Mouse (Mus musculus) lung, postnatal 10 days (tissue): ENCODE results near the gene Rars.
A peak's percentile ranks its signal among the peaks of the same experiment; 100 is the strongest.
"Not testable (repeated sequence)": the region's sequence is repeated elsewhere in the genome, so short reads cannot be mapped to it uniquely, and the experiment has no call there.

Experiments used
- DNase-seq: peaks from one replicate; pipeline ENCODE4 v3.0.0; 2021

The Rars gene

DNA sequence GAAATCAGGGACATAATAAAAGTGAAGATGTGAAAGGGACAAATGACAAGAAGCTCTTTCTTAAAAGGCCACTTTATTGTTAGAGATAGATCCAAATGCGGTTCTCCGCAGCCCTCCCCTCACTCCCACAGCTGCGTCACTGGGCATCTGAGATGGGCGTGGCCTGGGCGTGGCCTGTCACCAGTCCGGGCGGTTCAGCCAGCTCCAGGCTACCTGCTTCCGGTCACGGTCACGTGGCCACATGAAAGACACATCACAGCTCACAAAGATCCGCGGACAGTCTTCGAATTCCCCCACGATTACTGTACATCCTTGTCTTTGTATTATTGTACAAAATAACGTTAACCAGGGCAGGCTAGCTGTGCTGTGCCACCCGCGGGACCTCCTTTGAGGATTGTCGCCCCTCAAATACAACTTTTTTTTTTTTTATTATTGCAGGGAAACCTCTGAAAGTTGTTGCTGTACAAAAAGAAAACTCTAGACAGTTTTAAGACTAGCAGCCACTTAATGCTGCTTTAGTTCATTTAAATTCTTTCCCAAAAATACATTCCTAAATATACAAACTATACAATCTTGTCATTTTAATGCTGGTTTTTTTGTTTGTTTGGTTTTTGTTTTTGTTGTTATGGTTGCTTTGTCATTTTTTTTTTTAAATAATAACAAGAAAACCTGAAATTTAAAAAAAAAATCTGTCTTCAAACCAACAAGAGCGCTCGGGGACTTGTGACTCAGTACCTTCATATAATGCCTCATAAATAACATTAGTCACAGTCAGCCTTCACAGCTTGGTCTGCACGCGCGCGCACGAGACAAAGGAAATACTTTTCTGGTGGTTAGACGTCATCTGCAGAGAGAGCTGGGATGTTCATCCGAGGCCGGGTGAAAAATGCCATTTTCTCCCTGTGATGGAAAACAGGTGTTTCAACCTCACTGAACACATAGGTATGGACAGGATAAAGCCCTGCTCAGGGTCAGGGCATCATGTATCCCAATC is 4.3 kb upstream of the Rars start:
- DNase-seq, result peak; percentile 95

DNA sequence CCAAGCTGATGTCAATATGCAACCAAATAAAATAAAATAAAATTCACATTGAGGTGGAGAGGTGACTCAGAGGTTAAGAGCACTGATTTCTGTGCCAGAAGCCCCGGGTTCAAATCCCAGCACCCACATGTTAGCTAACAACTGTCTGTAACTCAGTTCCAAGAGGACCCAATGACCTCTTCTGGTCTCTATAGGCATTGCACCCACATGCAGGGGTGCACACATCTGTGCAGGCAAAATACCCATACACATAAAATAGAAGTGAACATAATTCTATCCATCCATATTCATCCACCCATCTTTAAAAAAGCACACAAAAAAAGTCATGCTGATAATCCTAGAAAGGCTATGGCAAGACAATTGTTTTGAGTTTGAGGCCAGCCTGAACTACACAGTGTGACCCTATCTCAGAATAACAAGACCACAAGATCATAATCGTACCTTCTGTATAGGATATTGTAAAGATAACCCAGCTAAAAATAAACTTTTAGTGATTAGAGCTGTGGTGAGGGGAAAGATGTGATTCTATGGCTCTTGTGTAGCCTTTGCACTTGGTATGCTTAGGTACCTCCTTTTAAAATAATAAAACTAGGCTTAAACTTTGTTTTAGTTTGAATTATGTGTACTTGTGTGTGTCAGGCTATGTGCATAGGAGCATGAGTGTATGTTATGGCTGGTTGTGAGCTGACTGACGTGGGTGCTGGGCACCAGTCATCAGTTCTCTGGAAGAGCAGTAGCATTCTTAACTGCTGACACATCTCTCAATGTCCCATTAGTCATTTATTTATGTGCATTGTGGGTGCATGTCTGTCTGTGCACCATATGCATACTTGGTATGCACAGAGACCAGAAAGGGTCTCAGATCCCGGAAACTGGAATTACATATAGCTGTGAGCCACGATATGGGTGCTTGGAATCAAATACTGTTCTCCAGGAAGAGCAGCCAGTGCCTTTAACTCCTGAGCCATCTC is 3.1 kb upstream of the Rars start:
- no peak for DNase-seq

- no peak for DNase-seq
These were observed 1.0 kb downstream of the Rars start for GRCm38 (mm10) chr11:35833270-35833669.

- DNase-seq, result no peak
These were observed 2.2 kb downstream of the Rars start for GRCm38 (mm10) chr11:35832139-35832538.

DNA sequence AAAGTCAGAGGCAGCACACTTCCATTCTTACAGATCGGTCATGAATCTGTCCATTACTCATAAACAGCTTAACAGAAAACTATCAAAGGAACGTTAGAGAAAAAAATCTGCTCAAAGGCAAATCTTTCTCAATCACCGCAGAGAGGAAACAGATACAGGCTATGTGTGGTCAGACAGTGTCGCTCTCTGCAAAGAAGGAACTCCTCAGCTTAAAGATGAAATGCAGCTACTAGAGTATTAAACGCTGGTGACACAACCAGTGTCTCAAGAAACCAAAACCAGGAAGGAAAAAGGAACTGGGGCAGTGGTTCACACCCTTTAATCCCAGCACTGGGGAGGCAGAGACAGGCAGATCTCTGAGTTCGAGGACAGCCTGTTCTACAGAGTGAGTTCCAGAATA is 6.6 kb downstream of the Rars start:
- DNase-seq, result no peak

DNA sequence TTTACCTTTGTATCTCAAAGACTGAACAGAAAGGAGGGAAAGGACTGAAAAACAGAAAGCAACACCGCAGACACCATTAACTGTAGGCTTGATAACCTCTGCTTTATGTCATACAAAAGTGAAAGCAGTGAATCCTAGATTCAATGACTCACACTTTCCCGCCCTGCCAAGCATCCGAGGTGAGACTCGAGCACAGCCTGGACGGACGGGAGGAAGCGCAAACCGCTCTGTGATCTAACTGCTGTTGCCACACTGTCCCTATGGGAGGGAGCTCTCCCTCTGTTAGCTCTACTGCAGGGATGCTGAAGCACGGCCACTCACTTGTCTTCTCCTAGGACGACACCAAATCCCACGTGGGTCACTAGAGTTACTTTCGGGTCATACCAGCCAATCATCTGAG is 18.0 kb downstream of the Rars start:
- DNase-seq, result no peak

- no peak for DNase-seq
These were observed 22.8 kb downstream of the Rars start for GRCm38 (mm10) chr11:35811458-35811857.

GRCm38 (mm10) chr11:35801332-35801731 is 33.0 kb downstream of the Rars start:
- no peak for DNase-seq

GRCm38 (mm10) chr11:35798874-35799273 is 35.4 kb downstream of the Rars start, which contains the start of gene Fbll1:
TSS of gene Fbll1 (minus strand) at chr11:35798884.
- peak; percentile 68 for DNase-seq

DNA sequence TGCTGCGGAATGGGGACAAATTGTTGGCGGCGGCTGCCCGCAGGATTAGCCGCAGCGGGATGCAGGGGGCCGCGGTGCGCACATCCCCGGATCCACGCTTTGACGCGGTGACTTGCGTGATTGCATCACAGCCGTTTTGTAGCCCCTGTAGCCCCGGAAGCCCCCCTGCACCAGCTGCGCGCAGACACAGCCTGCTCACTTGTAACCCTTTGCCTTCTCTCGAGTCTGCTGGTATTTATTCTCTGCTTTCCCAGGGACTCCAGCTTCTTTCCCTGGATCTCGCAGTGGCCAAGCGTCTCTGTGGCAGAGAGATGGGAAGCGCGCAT is 35.8 kb downstream of the Rars start:
- no peak for DNase-seq

GRCm38 (mm10) chr11:35797751-35798494 is 36.4 kb downstream of the Rars start:
- DNase-seq, result no peak

- not testable (repeated sequence) for DNase-seq
These were observed 41.5 kb downstream of the Rars start for GRCm38 (mm10) chr11:35792800-35793199.

GRCm38 (mm10) chr11:35788443-35788842 is 45.9 kb downstream of the Rars start:
- no peak for DNase-seq

DNA sequence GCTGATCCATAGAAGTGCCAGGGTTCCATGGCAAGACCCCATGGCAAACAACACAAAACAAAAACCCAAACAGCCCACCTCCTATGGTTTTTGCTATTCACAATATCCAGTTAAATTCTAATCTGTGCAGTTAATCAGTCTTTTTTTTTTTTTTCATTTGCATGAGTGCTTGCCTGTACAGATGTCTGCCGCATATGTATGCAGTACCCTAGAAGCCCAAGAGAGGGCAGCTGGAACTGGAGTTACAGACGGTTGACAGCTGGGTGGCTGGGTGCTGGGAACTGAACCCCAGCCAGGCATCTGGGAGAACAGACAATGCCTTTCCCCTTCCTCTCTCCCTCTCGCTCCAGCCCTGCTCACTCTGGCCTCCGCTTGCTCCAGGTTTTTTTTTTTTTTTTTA is 49.8 kb downstream of the Rars start:
- no peak for DNase-seq

DNA sequence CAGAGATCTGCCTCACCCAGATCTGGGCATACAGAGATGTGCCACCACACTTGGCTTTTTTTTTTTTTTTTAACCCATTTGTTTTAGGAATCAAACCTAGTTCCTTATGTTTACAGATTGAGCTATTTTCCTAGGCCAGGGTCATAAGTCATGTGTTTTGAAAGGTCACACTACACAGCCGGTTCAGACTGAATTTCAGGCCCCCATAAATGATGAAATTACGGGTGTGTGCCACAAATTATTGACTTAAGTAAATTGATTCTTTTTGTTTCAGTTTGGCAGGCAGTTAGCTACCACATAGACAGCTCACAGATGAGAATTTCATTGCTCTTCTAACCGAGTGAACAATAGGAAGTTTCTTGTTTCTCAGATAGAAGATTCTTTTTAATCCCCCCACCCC is 50.3 kb downstream of the Rars start:
- DNase-seq, result no peak

DNA sequence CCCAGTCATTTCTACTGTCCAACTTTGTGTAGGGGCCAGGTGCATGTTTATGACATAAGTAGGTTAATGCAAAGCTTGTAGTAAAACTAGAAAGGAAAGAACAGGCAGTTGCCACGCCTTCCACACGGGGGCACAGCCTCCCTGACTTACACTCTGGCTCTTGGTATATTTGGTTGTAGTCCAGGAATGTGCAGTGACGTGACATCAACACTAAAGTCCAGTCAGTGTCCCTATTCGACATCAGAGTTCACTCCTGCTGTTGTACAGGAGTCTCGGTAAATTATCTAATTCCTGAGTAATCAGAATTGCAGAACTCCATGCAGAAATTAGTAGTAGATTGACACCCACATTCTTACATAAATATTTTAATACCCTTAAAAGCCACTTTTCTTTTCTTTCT is 51.3 kb downstream of the Rars start:
- DNase-seq, result no peak

DNA sequence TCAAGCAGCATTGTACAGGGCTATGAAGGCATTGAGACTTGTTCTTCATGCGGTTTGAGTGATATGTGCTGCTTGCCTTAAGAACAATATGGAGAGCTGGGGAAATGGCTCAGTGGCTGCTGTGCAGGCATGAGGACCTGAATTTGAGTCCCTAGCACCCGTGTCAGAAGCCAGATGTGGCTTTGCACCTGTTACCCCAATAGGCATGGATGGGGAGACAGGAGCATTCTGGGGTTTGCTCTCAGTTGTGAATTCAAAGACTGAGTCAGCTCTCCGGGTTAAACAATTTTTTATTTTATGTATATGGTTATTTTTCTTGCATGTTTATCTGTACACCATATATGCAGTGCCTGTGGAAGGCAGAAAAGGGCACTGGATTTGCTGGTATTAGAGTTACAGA is 51.9 kb downstream of the Rars start:
- no peak for DNase-seq

DNA sequence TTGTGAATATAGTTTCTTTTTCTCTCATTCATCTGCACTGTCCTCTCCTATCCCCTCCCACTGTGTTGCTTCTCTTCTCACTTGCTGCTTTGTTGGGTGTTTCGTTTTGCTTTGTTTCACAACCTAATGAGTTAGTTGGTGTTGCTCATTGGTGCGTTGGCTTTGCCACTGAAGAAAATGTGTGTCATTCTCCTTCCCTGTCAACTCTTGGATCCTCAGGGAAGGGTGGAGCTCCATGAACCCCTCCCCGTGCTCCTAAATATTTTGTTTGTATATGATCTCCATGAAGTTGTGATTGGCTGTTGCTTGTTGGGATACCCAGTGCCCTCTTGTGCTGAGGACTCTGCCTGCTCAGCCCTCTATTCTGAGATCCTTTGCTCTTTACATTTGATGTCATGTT is 54.0 kb downstream of the Rars start:
- no peak for DNase-seq

DNA sequence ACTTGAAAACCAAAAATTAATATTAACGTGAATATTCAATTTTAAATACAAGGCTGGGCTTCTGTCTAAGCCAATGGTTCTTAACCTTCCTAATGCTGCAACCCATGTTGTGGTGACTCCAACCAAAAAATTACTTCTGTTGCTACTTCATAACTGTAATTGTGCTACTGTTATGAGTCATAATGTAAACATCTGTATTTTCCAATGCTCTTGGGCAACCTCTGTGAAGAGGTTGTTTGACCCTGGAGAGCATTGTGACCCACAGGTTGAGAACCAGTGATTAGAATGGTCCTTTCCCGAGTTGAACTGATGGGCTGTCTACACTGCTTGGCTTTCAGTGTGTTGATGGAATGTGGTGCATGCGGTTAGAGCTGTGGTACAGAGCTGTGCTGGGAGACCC is 57.9 kb downstream of the Rars start:
- DNase-seq, result no peak

DNA sequence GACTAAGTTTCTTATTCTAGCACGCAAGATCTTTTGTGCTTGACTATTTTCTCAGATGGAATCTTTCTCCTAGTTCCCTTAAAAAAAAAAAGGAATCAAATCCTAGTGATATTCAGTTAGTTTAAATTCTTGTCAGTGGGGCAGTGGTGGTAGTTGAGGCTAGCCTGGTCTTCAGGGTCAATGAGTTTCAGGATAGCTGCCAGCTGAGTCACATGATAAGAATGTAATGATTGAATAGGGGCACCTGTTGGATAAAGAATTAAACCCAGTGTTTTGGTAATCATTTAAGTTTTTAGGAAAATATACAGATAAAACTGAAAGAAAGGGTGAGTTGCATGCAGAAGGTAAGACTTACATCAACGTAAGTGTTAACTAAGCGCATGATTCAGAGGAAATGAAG is 58.7 kb downstream of the Rars start:
- DNase-seq, result no peak

DNA sequence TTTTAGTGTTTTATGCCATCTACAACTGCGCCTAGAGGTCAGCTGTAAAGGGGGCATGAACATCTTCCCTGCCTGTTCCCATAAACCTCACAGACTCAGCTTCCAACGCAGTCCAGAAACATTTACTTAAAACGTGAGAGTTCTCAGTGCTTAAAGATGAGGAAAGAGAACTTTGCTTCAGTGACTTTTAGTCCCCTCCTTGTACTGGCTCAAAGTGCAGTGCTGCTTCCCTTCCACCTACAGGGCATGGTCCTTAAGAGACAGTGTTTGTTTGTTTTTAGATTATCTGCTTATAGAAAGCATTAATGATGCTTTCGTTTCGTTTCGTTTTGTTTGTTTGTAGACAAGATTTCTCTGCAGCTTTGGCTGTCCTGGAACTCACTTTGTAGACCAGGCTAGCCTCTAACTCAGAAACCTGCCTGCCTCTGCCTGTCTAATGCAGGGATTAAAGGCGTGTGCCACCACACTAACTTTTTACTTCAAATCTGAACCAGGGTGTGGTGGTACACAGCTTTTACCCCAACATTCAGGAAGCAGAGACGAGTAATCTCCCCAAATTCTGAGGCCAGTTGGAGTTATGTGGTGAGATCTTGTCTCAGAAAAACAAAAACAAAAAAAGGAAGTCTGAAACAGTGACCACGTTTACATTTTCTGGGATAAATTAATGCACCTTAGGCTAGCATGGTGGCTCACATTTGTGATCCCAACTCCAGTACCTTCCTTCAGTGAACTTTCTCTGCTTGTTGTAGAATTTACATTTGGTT is 63.4 kb downstream of the Rars start:
- no peak for DNase-seq
